In genomic region chr2:132695358-132696093, GRCm38 (mm10) we compare ENCODE assay signal across 8 mouse cellular contexts. TPM values are rescaled to one million over a fixed set of nuclear protein-coding genes. Genes with fewer than 3 reads are reported as not detected.
DNase-seq lines count a peak whose midpoint lies in the region; ATAC-seq and TF ChIP-seq lines count a peak whose summit lies in the region.

No protein-coding gene starts in this region.

- no peaks in the 10 kb centered on the region for H3K4me1 ChIP-seq in cerebellum, adult 2 months (ENCODE audit: control insufficient read depth, insufficient read depth, low read length)

- peak; percentile 94 for ATAC-seq in neutrophil, adult 5-6 weeks (ENCODE audit: extremely low read depth, insufficient number of reproducible peaks, low FRiP score, poor library complexity, severe bottlenecking)
- ATAC-seq in activated CD4-positive, CD25-positive, alpha-beta regulatory T cell, adult 4 months: no peak

- H3K27ac ChIP-seq in gastrocnemius, adult 2 months: peak overlapping the region; percentile 40
- H3K27ac ChIP-seq in cerebellum, adult 2 months (ENCODE audit: insufficient read depth, low read length): no peak overlapping the region

- DNase-seq in gastrocnemius, adult 2 months: no peak
- DNase-seq in gastrocnemius, postnatal 10 days: no peak
- peak; percentile 58 for DNase-seq in c-Kit-positive CD71-negative TER-119-negative erythroid progenitor cells, embryonic 14.5 days (ENCODE audit: low read depth)
- DNase-seq in liver: peak; percentile 92
- no peak for DNase-seq in layer of hippocampus, postnatal 10 days (ENCODE audit: low spot score in 2 of 2)
- no peak for DNase-seq in cerebellum, adult 2 months

- no peak for TF ChIP-seq CTCF in gastrocnemius, adult 2 months (IDR thresholded peaks at IDR 0.05)
- no peak for TF ChIP-seq CTCF in cerebellum, adult 2 months (IDR thresholded peaks at IDR 0.05; ENCODE audit: borderline replicate concordance, insufficient read depth, low read depth, low read length)

- 77% methylated on average over 9 of the region's 9 CpGs for WGBS in cerebellum, adult 2 months

- intact Hi-C loops in gastrocnemius, adult 2 months (cut with DNase I): no loop called here

- no peaks in the 10 kb centered on the region for H3K27me3 ChIP-seq in cerebellum, adult 2 months (ENCODE audit: control insufficient read depth, insufficient read depth, low read length)

- no peak for TF ChIP-seq POLR2A in cerebellum, adult 2 months (IDR thresholded peaks at IDR 0.05; ENCODE audit: borderline replicate concordance, insufficient read depth, low read length)

- H3K4me3 ChIP-seq in gastrocnemius, adult 2 months: no peak overlapping the region
- H3K4me3 ChIP-seq in cerebellum, adult 2 months (replicated peaks; ENCODE audit: insufficient read depth, low read depth, low read length): no peak overlapping the region

RNA-seq across cellular contexts. Expression of gene Shld1, which starts 8.8 kb away (rescaled TPM):
- total RNA-seq in gastrocnemius, adult 2 months (2021): 1 to 10 TPM; 6.2 to 6.9 TPM
- 1 to 10 TPM; 3.6 to 5.7 TPM for total RNA-seq in gastrocnemius, postnatal 10 days (2021)
- 8.8 and 14.6 TPM in 2 replicates for total RNA-seq in neutrophil, adult 5-6 weeks (2017)
- 10 to 100 TPM; 27.2 to 28.1 TPM for polyA plus RNA-seq in activated CD4-positive, CD25-positive, alpha-beta regulatory T cell, adult 4 months (2017; shearing (Covaris generic))
- 1 to 10 TPM; 7.7 to 9.1 TPM for total RNA-seq in layer of hippocampus, postnatal 10 days (2021)
- 29.5 and 29.7 TPM in 2 replicates for polyA plus RNA-seq in cerebellum, adult 2 months (2012; rRNA removed)

Comparison
In these comparisons a context has a peak if more than half of its experiments do, and no peak if none do; other contexts are left out.
1. DNase-seq: peak in c-Kit-positive CD71-negative TER-119-negative erythroid progenitor cells, embryonic 14.5 days (single experiment) and liver (single experiment); none in gastrocnemius, adult 2 months (single experiment), gastrocnemius, postnatal 10 days (single experiment), layer of hippocampus, postnatal 10 days (0 of 2) and cerebellum, adult 2 months (0 of 2).